Mouse (Mus musculus) thymus, postnatal 36 days (tissue): Measurements from ENCODE around the gene Lrrc17.
"Not testable (repeated sequence)": the region's sequence is repeated elsewhere in the genome, so short reads cannot be mapped to it uniquely, and the experiment has no call there.

Experiments used
- DNase-seq, 2 experiments: peaks; one replicate each; pipeline ENCODE4 v3.0.0; 2022; ENCODE audit warnings: mixed read lengths in 2 of 2

Gene Lrrc17

GRCm38 (mm10) chr5:21544821-21545220 lies 1.5 kb downstream of the Lrrc17 start:
- DNase-seq: no peak

GRCm38 (mm10) chr5:21545227-21545626 lies 1.9 kb downstream of the Lrrc17 start:
- DNase-seq: no peak

- DNase-seq: no peak
These were observed 2.4 kb downstream of the Lrrc17 start for GRCm38 (mm10) chr5:21545786-21546185.

GRCm38 (mm10) chr5:21547005-21547404 lies 3.6 kb downstream of the Lrrc17 start:
- no peak for DNase-seq

GRCm38 (mm10) chr5:21553685-21554084 lies 10.3 kb downstream of the Lrrc17 start:
- no peak for DNase-seq

- no peak for DNase-seq
These were observed 11.4 kb downstream of the Lrrc17 start for GRCm38 (mm10) chr5:21554732-21555131.

- no peak for DNase-seq
These were observed 13.1 kb downstream of the Lrrc17 start for GRCm38 (mm10) chr5:21556502-21556901.

GRCm38 (mm10) chr5:21563936-21564335 lies 20.6 kb downstream of the Lrrc17 start:
- no peak for DNase-seq

GRCm38 (mm10) chr5:21565392-21566065 lies 22.2 kb downstream of the Lrrc17 start:
- DNase-seq: no peak

GRCm38 (mm10) chr5:21567784-21568183 lies 24.4 kb downstream of the Lrrc17 start:
- no peak for DNase-seq

GRCm38 (mm10) chr5:21572764-21573416 lies 29.5 kb downstream of the Lrrc17 start:
- DNase-seq: no peak

GRCm38 (mm10) chr5:21574386-21575209 lies 31.2 kb downstream of the Lrrc17 start:
- no peak for DNase-seq

- no peak for DNase-seq
These were observed 31.8 kb downstream of the Lrrc17 start for GRCm38 (mm10) chr5:21575210-21575550.

- no peak for DNase-seq
These were observed 34.8 kb downstream of the Lrrc17 start for GRCm38 (mm10) chr5:21578136-21578535.

GRCm38 (mm10) chr5:21586763-21587162 lies 43.4 kb downstream of the Lrrc17 start:
- DNase-seq: peak; percentile 23 to 34

GRCm38 (mm10) chr5:21587683-21588082 lies 44.3 kb downstream of the Lrrc17 start:
- no peak for DNase-seq

GRCm38 (mm10) chr5:21588220-21588619 lies 44.9 kb downstream of the Lrrc17 start:
- DNase-seq: no peak

GRCm38 (mm10) chr5:21592106-21592505 lies 48.7 kb downstream of the Lrrc17 start:
- no peak for DNase-seq

GRCm38 (mm10) chr5:21593201-21593709 lies 49.9 kb downstream of the Lrrc17 start:
- DNase-seq: no peak

GRCm38 (mm10) chr5:21599536-21599935 lies 56.2 kb downstream of the Lrrc17 start:
- not testable (repeated sequence) for DNase-seq

- no peak for DNase-seq
These were observed 56.6 kb downstream of the Lrrc17 start for GRCm38 (mm10) chr5:21599961-21600360.

GRCm38 (mm10) chr5:21605936-21606335 lies 62.6 kb downstream of the Lrrc17 start:
- DNase-seq: no peak
